Mouse (Mus musculus) erythroblast, embryonic 14.5 days (primary cell): ENCODE results near the gene Acat3.

Experiments used
- GATA1 ChIP-seq: IDR thresholded peaks from 2 replicates; pipeline ENCODE4 v1.6.1; 2012; ENCODE audit warnings: low read length, inconsistent platforms, mixed read lengths
- TAL1 ChIP-seq: IDR thresholded peaks from 3 replicates; pipeline ENCODE4 v1.6.1; 2012; ENCODE audit warnings: low read length, inconsistent platforms, mixed read lengths

- TF ChIP-seq GATA1: no peak
- TF ChIP-seq TAL1: no peak
Measured at GRCm38 (mm10) chr17:12906436-12906835, 34.0 kb downstream of the Acat3 start.
